Mouse (Mus musculus) layer of hippocampus, postnatal 36 days (tissue): Measurements from ENCODE around the gene Dcakd. TPM values are rescaled to one million over a fixed set of nuclear protein-coding genes. Genes with fewer than 3 reads are reported as not detected.

Source experiments
- DNase-seq, 2 experiments: peaks; one replicate each; pipeline ENCODE4 v3.0.0; 2022
- total RNA-seq, 2 experiments: library from RNA; stranded (reverse); gene quantifications; 2 replicates each; pipeline ENCODE4 v1.2.3; 2021

The Dcakd gene
- total RNA-seq: 10 to 100 TPM; 88.9 to 96.1 TPM

GRCm38 (mm10) chr11:103028176-103028891 lies at the start of gene Dcakd, which contains the start of gene Nmt1:
Gene Dcakd, minus strand, starts transcription at chr11:103028333.
Gene Nmt1, plus strand, starts transcription at chr11:103028190.
- peak; percentile 95 for DNase-seq

- no peak for DNase-seq
Measured at GRCm38 (mm10) chr11:103076581-103076980, 48.4 kb upstream of the Dcakd start.

- DNase-seq: no peak
Measured at GRCm38 (mm10) chr11:103076010-103076409, 47.9 kb upstream of the Dcakd start.

- DNase-seq: no peak
Measured at GRCm38 (mm10) chr11:103074796-103075323, 46.7 kb upstream of the Dcakd start.

- no peak for DNase-seq
Measured at GRCm38 (mm10) chr11:103074121-103074650, 46.1 kb upstream of the Dcakd start.

GRCm38 (mm10) chr11:103073671-103074070 lies 45.5 kb upstream of the Dcakd start:
- peak in 1 of 2 experiments; percentile 2 for DNase-seq

- no peak for DNase-seq
Measured at GRCm38 (mm10) chr11:103070322-103070880, 42.3 kb upstream of the Dcakd start.

GRCm38 (mm10) chr11:103069731-103070130 lies 41.6 kb upstream of the Dcakd start:
- no peak for DNase-seq

GRCm38 (mm10) chr11:103068884-103069283 lies 40.8 kb upstream of the Dcakd start:
- no peak for DNase-seq

- no peak for DNase-seq
Measured at GRCm38 (mm10) chr11:103068272-103068671, 40.1 kb upstream of the Dcakd start.

- DNase-seq: no peak
Measured at GRCm38 (mm10) chr11:103067457-103068001, 39.4 kb upstream of the Dcakd start.

- no peak for DNase-seq
Measured at GRCm38 (mm10) chr11:103067051-103067361, 38.9 kb upstream of the Dcakd start.

- DNase-seq: no peak
Measured at GRCm38 (mm10) chr11:103066191-103067050, 38.3 kb upstream of the Dcakd start.

GRCm38 (mm10) chr11:103058499-103059085 lies 30.5 kb upstream of the Dcakd start:
- DNase-seq: no peak

GRCm38 (mm10) chr11:103056636-103057035 lies 28.5 kb upstream of the Dcakd start:
- no peak for DNase-seq

- DNase-seq: peak; percentile 61 to 77
Measured at GRCm38 (mm10) chr11:103054798-103055197, 26.7 kb upstream of the Dcakd start.

GRCm38 (mm10) chr11:103053191-103054076 lies 25.3 kb upstream of the Dcakd start:
- no peak for DNase-seq

- no peak for DNase-seq
Measured at GRCm38 (mm10) chr11:103052078-103052477, 23.9 kb upstream of the Dcakd start.

- peak; percentile 46 to 53 for DNase-seq
Measured at GRCm38 (mm10) chr11:103051249-103051691, 23.1 kb upstream of the Dcakd start.

GRCm38 (mm10) chr11:103050153-103050552 lies 22.0 kb upstream of the Dcakd start:
- no peak for DNase-seq

GRCm38 (mm10) chr11:103049611-103050010 lies 21.5 kb upstream of the Dcakd start:
- DNase-seq: no peak
